Mouse (Mus musculus): ENCODE results near the gene Ggt5.
A peak's percentile ranks its signal among the peaks of the same experiment; 100 is the strongest.

Ggt5 gene

GRCm38 (mm10) chr10:75626991-75627390, 37.9 kb downstream of the Ggt5 start:
- no peak for DNase-seq (ENCODE audit: low read depth)

- DNase-seq (ENCODE audit: low read depth) = peak; percentile 49
These were observed 38.4 kb downstream of the Ggt5 start for GRCm38 (mm10) chr10:75627490-75627889.

GRCm38 (mm10) chr10:75632633-75633032, 43.5 kb downstream of the Ggt5 start:
- peak; percentile 56 for DNase-seq (ENCODE audit: low read depth)

GRCm38 (mm10) chr10:75633048-75633447, 43.9 kb downstream of the Ggt5 start:
- peak; percentile 63 for DNase-seq (ENCODE audit: low read depth)

GRCm38 (mm10) chr10:75633576-75634139, 44.5 kb downstream of the Ggt5 start:
- DNase-seq (ENCODE audit: low read depth) = no peak

GRCm38 (mm10) chr10:75634610-75635009, 45.5 kb downstream of the Ggt5 start:
- no peak for DNase-seq (ENCODE audit: low read depth)

- no peak for DNase-seq (ENCODE audit: low read depth)
These were observed 46.0 kb downstream of the Ggt5 start for GRCm38 (mm10) chr10:75635019-75635692.

GRCm38 (mm10) chr10:75635693-75636055, 46.5 kb downstream of the Ggt5 start:
- DNase-seq (ENCODE audit: low read depth) = peak; percentile 91

- DNase-seq (ENCODE audit: low read depth) = no peak
These were observed 47.1 kb downstream of the Ggt5 start for GRCm38 (mm10) chr10:75636084-75636786.

- DNase-seq (ENCODE audit: low read depth) = no peak
These were observed 48.6 kb downstream of the Ggt5 start for GRCm38 (mm10) chr10:75637711-75638110.

- no peak for DNase-seq (ENCODE audit: low read depth)
These were observed 52.6 kb downstream of the Ggt5 start for GRCm38 (mm10) chr10:75641721-75642222.

- DNase-seq (ENCODE audit: low read depth) = no peak
These were observed 53.3 kb downstream of the Ggt5 start for GRCm38 (mm10) chr10:75642436-75642835.

- no peak for DNase-seq (ENCODE audit: low read depth)
These were observed 53.8 kb downstream of the Ggt5 start for GRCm38 (mm10) chr10:75642891-75643290.

- no peak for DNase-seq (ENCODE audit: low read depth)
These were observed 54.7 kb downstream of the Ggt5 start, which contains the start of gene Susd2 for GRCm38 (mm10) chr10:75643741-75644343. TSS of gene Susd2 (minus strand) at chr10:75644008.

- DNase-seq (ENCODE audit: low read depth) = no peak
These were observed 56.5 kb downstream of the Ggt5 start for GRCm38 (mm10) chr10:75645616-75646015.

- no peak for DNase-seq (ENCODE audit: low read depth)
These were observed 57.3 kb downstream of the Ggt5 start for GRCm38 (mm10) chr10:75646406-75646805.

- DNase-seq (ENCODE audit: low read depth) = peak; percentile 77
These were observed 58.2 kb downstream of the Ggt5 start for GRCm38 (mm10) chr10:75647362-75647761.

- DNase-seq (ENCODE audit: low read depth) = no peak
These were observed 59.0 kb downstream of the Ggt5 start for GRCm38 (mm10) chr10:75648091-75648490.

GRCm38 (mm10) chr10:75649001-75649400, 59.9 kb downstream of the Ggt5 start:
- no peak for DNase-seq (ENCODE audit: low read depth)

- DNase-seq (ENCODE audit: low read depth) = no peak
These were observed 60.4 kb downstream of the Ggt5 start for GRCm38 (mm10) chr10:75649406-75649995.

GRCm38 (mm10) chr10:75650306-75650902, 61.3 kb downstream of the Ggt5 start:
- no peak for DNase-seq (ENCODE audit: low read depth)

Measured in NIH3T3 (cell line).